Mouse (Mus musculus) ES-E14 (cell line): ENCODE measurements around the gene Vmn2r4.
"Not testable (repeated sequence)": the region's sequence is repeated elsewhere in the genome, so short reads cannot be mapped to it uniquely, and the experiment has no call there.

Experiments
- HCFC1 ChIP-seq: IDR thresholded peaks from 2 replicates; pipeline ENCODE4 v1.6.1; 2012; ENCODE audit warnings: low read length, inconsistent platforms, borderline replicate concordance; ENCODE audit not compliant: insufficient read depth
- ZC3H11A ChIP-seq: IDR thresholded peaks from 2 replicates; pipeline ENCODE4 v1.6.1; 2012; ENCODE audit warnings: low read depth, mild to moderate bottlenecking, inconsistent platforms, low read length, borderline replicate concordance
- ZNF384 ChIP-seq: IDR thresholded peaks from 2 replicates; pipeline ENCODE4 v1.6.1; 2012; ENCODE audit warnings: low read depth, low read length, inconsistent platforms

GRCm38 (mm10) chr3:64414253-64414652 is 915 bp downstream of the Vmn2r4 start:
- TF ChIP-seq ZNF384, HCFC1, ZC3H11A: not testable (repeated sequence)
